Mouse (Mus musculus) telencephalon, adult 2 months (tissue): Measurements from ENCODE around the gene Tex28.
"Not testable (repeated sequence)": the region's sequence is repeated elsewhere in the genome, so short reads cannot be mapped to it uniquely, and the experiment has no call there.

Source experiments
- DNase-seq: peaks from one replicate; pipeline ENCODE4 v3.0.0-alpha.2; 2011; ENCODE audit warnings: low read depth, low spot score

Gene Tex28

GRCm38 (mm10) chrX:74167738-74168137 lies at the start of gene Tex28:
TSS of gene Tex28 (minus strand) at chrX:74167838.
- no peak for DNase-seq

- no peak for DNase-seq
These were observed 35.9 kb upstream of the Tex28 start for GRCm38 (mm10) chrX:74203556-74203955.

- no peak for DNase-seq
These were observed 9.3 kb upstream of the Tex28 start, which contains the start of gene Tktl1 for GRCm38 (mm10) chrX:74176959-74177358. TSS of gene Tktl1 (plus strand) at chrX:74177259.

GRCm38 (mm10) chrX:74135263-74135662 lies 32.4 kb downstream of the Tex28 start, which contains the start of gene Mecp2:
TSS of gene Mecp2 (minus strand) at chrX:74135363.
- not testable (repeated sequence) for DNase-seq

GRCm38 (mm10) chrX:74127164-74127563 lies 40.5 kb downstream of the Tex28 start, which contains the start of gene Opn1mw:
TSS of gene Opn1mw (plus strand) at chrX:74127464.
- no peak for DNase-seq

GRCm38 (mm10) chrX:74124975-74125374 lies 42.7 kb downstream of the Tex28 start:
- DNase-seq: no peak

- DNase-seq: peak; percentile 38
These were observed 52.1 kb downstream of the Tex28 start for GRCm38 (mm10) chrX:74115511-74115910.

- no peak for DNase-seq
These were observed 53.6 kb downstream of the Tex28 start for GRCm38 (mm10) chrX:74114036-74114435.

GRCm38 (mm10) chrX:74108747-74109146 lies 58.9 kb downstream of the Tex28 start:
- DNase-seq: no peak

- no peak for DNase-seq
These were observed 61.7 kb downstream of the Tex28 start for GRCm38 (mm10) chrX:74105916-74106315.

GRCm38 (mm10) chrX:74103457-74104188 lies 64.0 kb downstream of the Tex28 start:
- DNase-seq: no peak
